Mouse (Mus musculus) liver, embryonic 14.5 days (tissue): ENCODE results near the gene Pptc7. TPM values are rescaled to one million over a fixed set of nuclear protein-coding genes. Genes with fewer than 3 reads are reported as not detected.
A peak's percentile ranks its signal among the peaks of the same experiment; 100 is the strongest.

Experiments used
- ATAC-seq: fragments of 200-750 bp; cut with Nextera tagmentation; 2 replicates; pipeline ENCODE4 v1.8.0; 2017; ENCODE audit warnings: moderate number of reproducible peaks, mild to moderate bottlenecking, moderate library complexity; ENCODE audit not compliant: insufficient read depth
- DNase-seq, 3 experiments: peaks; one replicate each; pipeline ENCODE4 v3.0.0-alpha.2; 2012 to 2013; ENCODE audit warnings: low read depth in 3 of 3, low spot score in 3 of 3
- H3K27ac ChIP-seq: fragments of 300-500 bp; sonication (generic); 2 replicates; pipeline ENCODE4 v1.5.1; 2014; ENCODE audit warnings: moderate library complexity, mild to moderate bottlenecking, control low read depth, inconsistent platforms
- H3K27me3 ChIP-seq: fragments of 300-500 bp; sonication (generic); 2 replicates; pipeline ENCODE4 v1.6.1; 2014; ENCODE audit warnings: mild to moderate bottlenecking, low read length, moderate library complexity; ENCODE audit not compliant: control insufficient read depth, insufficient read depth
- H3K36me3 ChIP-seq: fragments of 300-500 bp; sonication (generic); replicated peaks from 2 replicates; pipeline ENCODE4 v1.6.1; 2014; ENCODE audit warnings: low read depth; ENCODE audit not compliant: control insufficient read depth, insufficient read depth
- H3K4me1 ChIP-seq, 2 experiments: fragments of 200-500 bp in 1 of 2; fragments of 300-500 bp in 1 of 2; sonication (generic) in 1 of 2; replicated peaks; 2 replicates each; pipeline ENCODE4 v1.6.1; 2012 to 2014; ENCODE audit warnings: antibody characterized with exemption in 1 of 2, inconsistent platforms in 1 of 2, low read length in 1 of 2; ENCODE audit not compliant: control insufficient read depth in 2 of 2, insufficient read depth in 2 of 2
- H3K4me2 ChIP-seq: fragments of 300-500 bp; sonication (generic); 2 replicates; pipeline ENCODE4 v1.6.1; 2014; ENCODE audit warnings: low read depth, mild to moderate bottlenecking, control low read depth, moderate library complexity
- H3K4me3 ChIP-seq, 2 experiments: fragments of 200-500 bp in 1 of 2; fragments of 300-500 bp in 1 of 2; sonication (generic) in 1 of 2; 2 replicates each; pipeline ENCODE4 v1.5.1; 2012 to 2014; ENCODE audit warnings: low read depth in 2 of 2, low read length in 2 of 2, mild to moderate bottlenecking in 2 of 2, control low read depth in 1 of 2, inconsistent platforms in 1 of 2, moderate library complexity in 1 of 2; ENCODE audit not compliant: insufficient read depth in 1 of 2
- H3K9ac ChIP-seq: fragments of 300-500 bp; sonication (generic); replicated peaks from 2 replicates; pipeline ENCODE4 v1.6.1; 2014; ENCODE audit warnings: mild to moderate bottlenecking, control low read depth, moderate library complexity
- H3K9me3 ChIP-seq: fragments of 300-500 bp; sonication (generic); 2 replicates; pipeline ENCODE4 v1.6.1; 2016; ENCODE audit warnings: low read length, mixed read lengths; ENCODE audit not compliant: control insufficient read depth
- CTCF ChIP-seq: IDR thresholded peaks from 2 replicates; pipeline ENCODE4 v1.5.1; 2016; ENCODE audit warnings: antibody characterized with exemption, low read depth, control low read depth
- EP300 ChIP-seq: IDR thresholded peaks from 2 replicates; pipeline ENCODE4 v1.6.1; 2016; ENCODE audit warnings: antibody characterized with exemption, low read depth
- WGBS: fragments of 180-500 bp; shearing (Covaris S2); extraction: QIAGEN DNeasy Blood & Tissue Kit; methylation state at CpG from one replicate; pipeline ENCODE4 v1.1.7; 2014; ENCODE audit not compliant: insufficient replicate concordance; 5-methylcytosine and 5-hydroxymethylcytosine counted together
- polyA plus RNA-seq, 2 experiments: library from polyadenylated mRNA; depleted of rRNA in 1 of 2; stranded (reverse) in 1 of 2; unstranded in 1 of 2; fragments of >200 nt; fragmentation: Nextera tagmentation in 1 of 2; extraction: Ambion mirVana in 1 of 2; gene quantifications; 2 replicates each; pipeline versions ENCODE4 v1.2.1 to v1.2.3; 2012 to 2014

Gene Pptc7
- 3.5 and 3.6 TPM in 2 replicates for polyA plus RNA-seq (2012; rRNA removed)
- 2.7 and 2.9 TPM in 2 replicates for polyA plus RNA-seq (2014; fragmentation: Nextera tagmentation; extraction: Ambion mirVana)

GRCm38 (mm10) chr5:122284183-122285028, at the start of gene Pptc7:
Gene Pptc7 (plus strand): TSS chr5:122284365.
- WGBS: under 1% methylated on average over 108 of the region's 114 CpGs

GRCm38 (mm10) chr5:122235196-122235836, 48.8 kb upstream of the Pptc7 start:
- no peak overlapping the region for H3K9ac ChIP-seq
- 18% methylated on average over 9 of the region's 9 CpGs for WGBS
- H3K4me1 ChIP-seq: no peaks in the 10 kb centered on the region
- DNase-seq (no peak), ATAC-seq (no peak)
- H3K4me2 ChIP-seq: no peak overlapping the region
- H3K4me3 ChIP-seq: no peak overlapping the region
- no peaks in the 10 kb centered on the region for H3K27me3 ChIP-seq
- TF ChIP-seq EP300 (no peak), CTCF (no peak)
- no peaks in the 10 kb centered on the region for H3K36me3 ChIP-seq
- no peaks in the 10 kb centered on the region for H3K9me3 ChIP-seq
- no peak overlapping the region for H3K27ac ChIP-seq

More at GRCm38 (mm10) chr5:122284183-122285028, at the start of gene Pptc7:
- Histone ChIP-seq H3K4me1 (peaks cover 18 to 29% of the 10 kb centered on the region in 2 experiments), H3K9me3 (no peaks in the 10 kb centered on the region), H3K36me3 (no peaks in the 10 kb centered on the region; the same call in 1 of the 2 replicates), H3K27ac (no peak within 1 kb of the TSS), H3K4me3 (peak within 1 kb of the TSS; percentile 63 to 75), H3K4me2 (peak within 1 kb of the TSS; percentile 100), H3K27me3 (no peaks in the 10 kb centered on the region; the same call in 1 of the 2 replicates), H3K9ac (peak within 1 kb of the TSS; percentile 66)
- TF ChIP-seq EP300 (no peak), CTCF (no peak)
- DNase-seq (peak; percentile 89 to 91 (median 90)), ATAC-seq (peak; percentile 92)

GRCm38 (mm10) chr5:122237200-122237599, 47.0 kb upstream of the Pptc7 start:
- Histone ChIP-seq H3K4me2 (no peak overlapping the region), H3K4me3 (no peak overlapping the region), H3K27me3 (no peaks in the 10 kb centered on the region), H3K4me1 (no peaks in the 10 kb centered on the region), H3K9me3 (no peaks in the 10 kb centered on the region), H3K27ac (no peak overlapping the region), H3K9ac (no peak overlapping the region), H3K36me3 (no peaks in the 10 kb centered on the region)
- ATAC-seq (no peak), DNase-seq (no peak)
- WGBS: 57% methylated on average over 5 of the region's 5 CpGs
- TF ChIP-seq CTCF (no peak), EP300 (no peak)

DNA sequence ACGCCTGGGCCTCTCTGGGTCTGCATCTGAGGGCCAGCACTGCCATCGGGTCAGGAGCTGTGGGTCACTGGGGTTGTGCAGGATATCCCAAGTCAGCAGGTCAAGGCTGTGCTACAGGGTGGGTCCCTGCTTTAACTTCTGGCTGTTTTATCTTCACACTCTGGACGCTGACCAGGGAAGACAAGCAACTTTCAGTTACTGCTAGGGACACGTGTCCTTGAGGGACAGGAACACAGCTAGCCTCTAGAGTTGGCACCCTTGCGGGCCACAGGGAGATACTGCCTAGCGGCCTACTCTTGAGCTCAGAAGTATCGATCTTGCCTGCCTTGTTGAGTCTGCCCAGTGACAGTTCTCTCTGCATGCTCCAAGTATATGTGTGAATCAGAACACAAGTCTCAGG, 44.5 kb upstream of the Pptc7 start:
- DNase-seq (no peak), ATAC-seq (no peak)
- Histone ChIP-seq H3K9me3 (no peaks in the 10 kb centered on the region), H3K4me2 (no peak overlapping the region), H3K4me1 (no peaks in the 10 kb centered on the region), H3K27me3 (no peaks in the 10 kb centered on the region), H3K27ac (no peak overlapping the region), H3K4me3 (no peak overlapping the region), H3K36me3 (no peaks in the 10 kb centered on the region), H3K9ac (no peak overlapping the region)
- TF ChIP-seq CTCF (no peak), EP300 (no peak)
- WGBS: 65% methylated on average over 7 of the region's 7 CpGs

DNA sequence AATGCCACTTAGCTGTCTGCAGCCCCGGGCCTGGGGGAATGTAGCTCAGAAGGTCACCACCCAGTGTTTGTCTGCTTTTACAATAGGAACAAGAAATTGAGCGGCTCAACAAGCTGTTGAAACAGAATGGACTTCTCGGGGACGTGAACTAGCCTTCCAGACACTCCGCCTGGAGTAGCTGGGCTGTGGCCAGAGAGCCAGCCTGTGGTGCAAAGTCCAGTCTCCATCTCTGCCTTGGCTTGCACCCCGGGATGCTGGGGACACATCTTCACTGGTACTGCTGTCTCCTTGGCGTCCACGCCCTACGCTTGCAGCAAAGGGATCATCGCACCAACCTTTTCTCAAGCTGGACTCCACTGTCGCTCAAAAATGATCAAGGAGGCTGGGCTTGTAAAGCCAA, 43.6 kb upstream of the Pptc7 start:
- Histone ChIP-seq H3K4me2 (no peak overlapping the region), H3K27ac (no peak overlapping the region), H3K4me3 (no peak overlapping the region), H3K36me3 (no peaks in the 10 kb centered on the region), H3K9ac (no peak overlapping the region), H3K27me3 (no peaks in the 10 kb centered on the region), H3K4me1 (no peaks in the 10 kb centered on the region), H3K9me3 (no peaks in the 10 kb centered on the region)
- no peak for TF ChIP-seq CTCF
- no peak for TF ChIP-seq EP300
- no peak for ATAC-seq
- WGBS: 75% methylated on average over 11 of the region's 11 CpGs
- DNase-seq: no peak
